Mouse (Mus musculus): Measurements from ENCODE around the gene Heyl.

DNA sequence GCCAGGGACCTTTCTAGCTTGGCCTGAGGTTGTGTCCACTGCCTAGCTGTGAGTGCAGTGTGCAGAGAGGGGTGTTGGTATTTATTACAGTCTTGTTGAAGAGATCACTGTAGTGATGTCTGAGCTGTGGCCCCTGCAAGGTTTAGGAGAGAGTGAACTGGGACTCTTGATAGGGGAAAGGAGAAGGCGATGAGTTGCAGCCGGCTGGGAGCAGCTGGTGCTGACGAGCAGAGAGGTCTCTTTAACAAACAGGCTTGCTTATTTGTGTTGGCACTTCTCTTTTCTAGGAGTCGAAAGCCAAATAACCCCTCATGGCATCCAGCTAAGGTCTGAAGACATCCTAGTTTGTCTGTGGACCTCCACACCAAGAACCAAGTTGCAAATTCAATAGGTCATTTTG lies 64.9 kb downstream of the Heyl start:
- no peak for TF ChIP-seq CTCF (IDR thresholded peaks at IDR 0.05; ENCODE audit: low read depth, low read length)
- no peak for TF ChIP-seq POLR2AphosphoS5 (IDR thresholded peaks at IDR 0.05; ENCODE audit: insufficient replicate concordance, low read depth, low read length)
- no peak for TF ChIP-seq GATA1 (IDR thresholded peaks at IDR 0.05; ENCODE audit: borderline replicate concordance, low read length)
- no peak for TF ChIP-seq TAL1 (conservative IDR thresholded peaks at IDR 0.05; ENCODE audit: low read depth, low read length)
- no peak for TF ChIP-seq GATA2 (IDR thresholded peaks at IDR 0.05; ENCODE audit: borderline replicate concordance, low read depth, low read length)

All from G1E (cell line).